Mouse (Mus musculus): ENCODE data around the gene Anxa8.

DNA sequence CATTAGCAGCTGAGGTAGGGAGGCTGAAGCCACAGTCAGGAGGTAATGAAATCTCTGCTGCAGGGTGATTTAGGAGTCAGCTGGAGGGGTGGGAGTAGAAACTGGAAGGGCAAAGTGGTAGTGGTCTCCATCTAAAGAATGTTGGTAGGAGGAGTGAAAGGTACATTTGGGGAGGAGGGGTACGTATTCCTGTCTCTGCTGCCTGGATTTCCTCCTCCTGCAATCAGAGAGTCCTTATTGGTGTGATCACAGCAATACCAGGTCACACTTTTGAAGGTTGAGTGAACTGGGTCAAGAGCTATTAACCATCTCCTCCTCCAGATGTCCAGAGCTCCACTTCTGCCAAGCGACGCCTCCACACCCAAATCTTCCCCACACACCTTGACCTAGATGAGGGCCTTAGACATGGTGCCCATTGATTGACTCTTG lies 35.2 kb downstream of the Anxa8 start:
- TF ChIP-seq CTCF (IDR thresholded peaks at IDR 0.05; ENCODE audit: low read depth, low read length) (no peak), POLR2A (IDR thresholded peaks at IDR 0.05; ENCODE audit: borderline replicate concordance, low read depth, low read length) (no peak)
